In genomic region chr4:8101466-8101865, GRCm38 (mm10) we compare ENCODE assay signal across 25 mouse cellular contexts.
DNase-seq lines count a peak whose midpoint lies in the region; ATAC-seq and TF ChIP-seq lines count a peak whose summit lies in the region.
"Had no signal": no experiment of that assay in that cellular context is flagged by ENCODE, and none has a peak within 500 bp of the region (broad histone marks: within the 10 kb centered on the region; RNA-seq: fewer than 3 reads in every experiment).

No protein-coding gene starts in this region.

- H3K27me3 ChIP-seq in forebrain, embryonic 15.5 days: no peaks in the 10 kb centered on the region
- H3K27me3 ChIP-seq in forebrain, embryonic 11.5 days (ENCODE audit: control insufficient read depth, insufficient read depth, low read length): peaks cover 5% of the 10 kb centered on the region; the same call in 1 of the 2 replicates
- H3K27me3 ChIP-seq in hindbrain, postnatal 0 days (ENCODE audit: insufficient read depth, low read length): no peaks in the 10 kb centered on the region
- H3K27me3 ChIP-seq in hindbrain, embryonic 16.5 days (replicated peaks; ENCODE audit: control insufficient read depth, insufficient read depth, low read length): no peaks in the 10 kb centered on the region
- H3K27me3 ChIP-seq in forebrain, embryonic 16.5 days (replicated peaks; ENCODE audit: control insufficient read depth, insufficient read depth, low read length): peaks cover 2% of the 10 kb centered on the region; the same call in 1 of the 2 replicates
- H3K27me3 ChIP-seq: embryonic facial prominence, embryonic 12.5 days; heart, embryonic 12.5 days; hindbrain, embryonic 15.5 days; intestine, embryonic 15.5 days; Patski had no signal

- DNase-seq in cerebellum, postnatal 10 days: peak; percentile 18 to 38
- DNase-seq in cerebellum, postnatal 36 days: no peak
- no peak for DNase-seq in forebrain, embryonic 11.5 days (ENCODE audit: low spot score)
- peak; percentile 42 for DNase-seq in hindbrain, postnatal 0 days (ENCODE audit: low spot score)
- DNase-seq in urinary bladder, postnatal 36 days (ENCODE audit: low spot score in 2 of 2): no peak
- DNase-seq: adrenal gland, postnatal 14 days; B cell, adult 2 months; cerebellum, adult 18-20 months; cerebellum, adult 9-11 months; embryo, embryonic 11 days; gastrocnemius, postnatal 14 days; heart, adult 2 months; heart, postnatal 10 days; kidney, adult 18-20 months had no signal

- WGBS in forebrain, embryonic 15.5 days: 29% methylated on average over 3 of the region's 3 CpGs
- WGBS in forebrain, embryonic 11.5 days: 98% methylated on average over 3 of the region's 3 CpGs
- WGBS in hindbrain, postnatal 0 days: 31% methylated on average over 3 of the region's 3 CpGs
- 48% methylated on average over 3 of the region's 3 CpGs for WGBS in hindbrain, embryonic 16.5 days
- WGBS in forebrain, embryonic 16.5 days: 26% methylated on average over 3 of the region's 3 CpGs

- no peak for TF ChIP-seq CTCF in hindbrain, postnatal 0 days (IDR thresholded peaks at IDR 0.05; ENCODE audit: low read depth)

- ATAC-seq in forebrain, embryonic 15.5 days (replicated peaks): 0 out of 2 replicates have a peak, but pooled peaks have one; percentile 33
- ATAC-seq in forebrain, embryonic 11.5 days (replicated peaks; ENCODE audit: low FRiP score): no peak
- no peak for ATAC-seq in hindbrain, postnatal 0 days
- no peak for ATAC-seq in hindbrain, embryonic 16.5 days
- 0 out of 2 replicates have a peak, but pooled peaks have one; percentile 44 for ATAC-seq in forebrain, embryonic 16.5 days
- ATAC-seq: activated CD4-positive, CD25-positive, alpha-beta regulatory T cell, adult 4 months; CD4-positive, CD25-positive, alpha-beta regulatory T cell, adult 4 months; intestine, embryonic 15.5 days; Patski had no signal

- peaks cover 12% of the 10 kb centered on the region for H3K4me1 ChIP-seq in forebrain, embryonic 15.5 days
- peaks cover 3% of the 10 kb centered on the region; the same call in 1 of the 2 replicates for H3K4me1 ChIP-seq in forebrain, embryonic 11.5 days (replicated peaks; ENCODE audit: control insufficient read depth, insufficient read depth, low read length)
- H3K4me1 ChIP-seq in hindbrain, postnatal 0 days (ENCODE audit: insufficient read depth, low read length): no peaks in the 10 kb centered on the region
- no peaks in the 10 kb centered on the region for H3K4me1 ChIP-seq in hindbrain, embryonic 16.5 days (ENCODE audit: control insufficient read depth, insufficient read depth, low read depth, low read length)
- H3K4me1 ChIP-seq in forebrain, embryonic 16.5 days (replicated peaks; ENCODE audit: control insufficient read depth, insufficient read depth, low read length): peaks cover 8% of the 10 kb centered on the region
- H3K4me1 ChIP-seq: embryonic facial prominence, embryonic 12.5 days; heart, embryonic 12.5 days; hindbrain, embryonic 15.5 days; intestine, embryonic 15.5 days had no signal

- no peaks in the 10 kb centered on the region for H3K9me3 ChIP-seq in forebrain, embryonic 15.5 days
- no peaks in the 10 kb centered on the region for H3K9me3 ChIP-seq in forebrain, embryonic 11.5 days (ENCODE audit: control insufficient read depth, low read length)
- no peaks in the 10 kb centered on the region for H3K9me3 ChIP-seq in hindbrain, postnatal 0 days (ENCODE audit: low read length)
- no peaks in the 10 kb centered on the region for H3K9me3 ChIP-seq in hindbrain, embryonic 16.5 days (ENCODE audit: control insufficient read depth, low read length)
- H3K9me3 ChIP-seq in forebrain, embryonic 16.5 days (ENCODE audit: control insufficient read depth, low read length): no peaks in the 10 kb centered on the region
- H3K9me3 ChIP-seq: embryonic facial prominence, embryonic 12.5 days; G1E; heart, embryonic 12.5 days; hindbrain, embryonic 15.5 days; intestine, embryonic 15.5 days had no signal

- no peaks in the 10 kb centered on the region for H3K36me3 ChIP-seq in forebrain, embryonic 15.5 days
- no peaks in the 10 kb centered on the region for H3K36me3 ChIP-seq in forebrain, embryonic 11.5 days (ENCODE audit: control insufficient read depth, insufficient read depth, low read length)
- H3K36me3 ChIP-seq in hindbrain, postnatal 0 days (ENCODE audit: insufficient read depth, low read length): no peaks in the 10 kb centered on the region
- H3K36me3 ChIP-seq in hindbrain, embryonic 16.5 days (ENCODE audit: control insufficient read depth, insufficient read depth, low read length): no peaks in the 10 kb centered on the region
- no peaks in the 10 kb centered on the region for H3K36me3 ChIP-seq in forebrain, embryonic 16.5 days (ENCODE audit: control insufficient read depth, insufficient read depth)
- H3K36me3 ChIP-seq: embryonic facial prominence, embryonic 12.5 days; G1E; heart, embryonic 12.5 days; hindbrain, embryonic 15.5 days; intestine, embryonic 15.5 days had no signal

- no peak overlapping the region for H3K4me3 ChIP-seq in forebrain, embryonic 15.5 days
- no peak overlapping the region for H3K4me3 ChIP-seq in forebrain, embryonic 11.5 days (ENCODE audit: low read depth, low read length)
- no peak overlapping the region for H3K4me3 ChIP-seq in hindbrain, postnatal 0 days (ENCODE audit: low read length)
- no peak overlapping the region for H3K4me3 ChIP-seq in hindbrain, embryonic 16.5 days (ENCODE audit: low read length)
- H3K4me3 ChIP-seq in forebrain, embryonic 16.5 days (replicated peaks; ENCODE audit: low read length): no peak overlapping the region
- H3K4me3 ChIP-seq: embryonic facial prominence, embryonic 12.5 days; heart, adult 2 months; heart, embryonic 12.5 days; hindbrain, embryonic 15.5 days; intestine, embryonic 15.5 days had no signal

- no peak overlapping the region for H3K9ac ChIP-seq in forebrain, embryonic 15.5 days (replicated peaks)
- no peak overlapping the region for H3K9ac ChIP-seq in forebrain, embryonic 11.5 days (ENCODE audit: low read length)
- H3K9ac ChIP-seq in hindbrain, postnatal 0 days (replicated peaks; ENCODE audit: low read length): no peak overlapping the region
- no peak overlapping the region for H3K9ac ChIP-seq in hindbrain, embryonic 16.5 days (ENCODE audit: low read depth, low read length)
- H3K9ac ChIP-seq in forebrain, embryonic 16.5 days (replicated peaks; ENCODE audit: low read depth, low read length): no peak overlapping the region
- H3K9ac ChIP-seq: embryonic facial prominence, embryonic 12.5 days; heart, embryonic 12.5 days; hindbrain, embryonic 15.5 days; intestine, embryonic 15.5 days had no signal

- H3K4me2 ChIP-seq in forebrain, embryonic 15.5 days (replicated peaks): no peak overlapping the region
- H3K4me2 ChIP-seq in forebrain, embryonic 11.5 days (ENCODE audit: low read depth, low read length, severe bottlenecking): no peak overlapping the region
- no peak overlapping the region for H3K4me2 ChIP-seq in hindbrain, postnatal 0 days (ENCODE audit: low read depth, low read length)
- no peak overlapping the region for H3K4me2 ChIP-seq in hindbrain, embryonic 16.5 days (ENCODE audit: low read length)
- H3K4me2 ChIP-seq in forebrain, embryonic 16.5 days (ENCODE audit: low read length): no peak overlapping the region
- H3K4me2 ChIP-seq: embryonic facial prominence, embryonic 12.5 days; heart, embryonic 12.5 days; hindbrain, embryonic 15.5 days; intestine, embryonic 15.5 days had no signal

- H3K27ac ChIP-seq in forebrain, embryonic 15.5 days (replicated peaks): no peak overlapping the region
- H3K27ac ChIP-seq in forebrain, embryonic 11.5 days (ENCODE audit: low read depth, low read length): no peak overlapping the region
- no peak overlapping the region for H3K27ac ChIP-seq in hindbrain, postnatal 0 days
- no peak overlapping the region for H3K27ac ChIP-seq in hindbrain, embryonic 16.5 days (ENCODE audit: low read depth, low read length)
- H3K27ac ChIP-seq in forebrain, embryonic 16.5 days (ENCODE audit: low read length): no peak overlapping the region
- H3K27ac ChIP-seq: embryonic facial prominence, embryonic 12.5 days; heart, adult 2 months; hindbrain, embryonic 15.5 days; intestine, embryonic 15.5 days had no signal

Comparison
In these comparisons a context has a peak if more than half of its experiments do, and no peak if none do; other contexts are left out.
1. DNase-seq: peak in cerebellum, postnatal 10 days (2 of 2) and hindbrain, postnatal 0 days (single experiment); none in cerebellum, postnatal 36 days (0 of 2), forebrain, embryonic 11.5 days (single experiment) and urinary bladder, postnatal 36 days (0 of 2).
2. ATAC-seq: peak in forebrain, embryonic 15.5 days (single experiment) and forebrain, embryonic 16.5 days (single experiment); none in forebrain, embryonic 11.5 days (single experiment), hindbrain, postnatal 0 days (single experiment) and hindbrain, embryonic 16.5 days (single experiment).